Mouse (Mus musculus): ENCODE measurements around the gene Dgki.

- TF ChIP-seq CTCF (IDR thresholded peaks at IDR 0.05; ENCODE audit: control insufficient read depth, insufficient read depth, insufficient read length) (no peak), USF1 (IDR thresholded peaks at IDR 0.05; ENCODE audit: low read depth) (no peak), CEBPB (IDR thresholded peaks at IDR 0.05; ENCODE audit: low read depth) (no peak), MAX (IDR thresholded peaks at IDR 0.05) (no peak), FOSL1 (IDR thresholded peaks at IDR 0.05; ENCODE audit: insufficient read depth, low read length, poor library complexity, severe bottlenecking) (no peak), MYOD1 (IDR thresholded peaks at IDR 0.05; ENCODE audit: control insufficient read depth, insufficient read length, low read depth) (no peak), MYOG (IDR thresholded peaks at IDR 0.05; ENCODE audit: control insufficient read depth, extremely low read depth, insufficient read length) (no peak)
Observed at GRCm38 (mm10) chr6:37150483-37150882, 149.5 kb downstream of the Dgki start.
